Mouse (Mus musculus) CH12.LX (cell line): ENCODE results near the gene Slc12a5. TPM values are rescaled to one million over a fixed set of nuclear protein-coding genes. Genes with fewer than 3 reads are reported as not detected.
A peak's percentile ranks its signal among the peaks of the same experiment; 100 is the strongest.

Source experiments
- DNase-seq: peaks from one replicate; pipeline ENCODE4 v3.0.0-alpha.2; 2013; ENCODE audit errors: extremely low read depth
- H3K27ac ChIP-seq: 2 replicates; pipeline ENCODE4 v1.5.1; 2012; ENCODE audit warnings: low read depth, mild to moderate bottlenecking, control low read depth, moderate library complexity; ENCODE audit not compliant: insufficient read depth
- H3K27me3 ChIP-seq: replicated peaks from 2 replicates; pipeline ENCODE3; 2012; ENCODE audit warnings: inconsistent platforms
- H3K36me3 ChIP-seq, 2 experiments: replicated peaks in 1 of 2; 2 replicates each; pipeline versions ENCODE3 to v1.6.1; 2012; ENCODE audit warnings: inconsistent platforms in 1 of 2, low read length in 1 of 2, mild to moderate bottlenecking in 1 of 2, mixed read lengths in 1 of 2, moderate library complexity in 1 of 2; ENCODE audit not compliant: control insufficient read depth in 1 of 2, insufficient read depth in 1 of 2
- H3K4me1 ChIP-seq, 2 experiments: 2 replicates each; pipeline ENCODE4 v1.6.1; 2012; ENCODE audit warnings: inconsistent platforms in 1 of 2, moderate library complexity in 1 of 2; ENCODE audit not compliant: insufficient read depth in 2 of 2, control insufficient read depth in 1 of 2
- H3K4me2 ChIP-seq: 2 replicates; pipeline ENCODE4 v1.6.1; 2012; ENCODE audit warnings: low read depth, mild to moderate bottlenecking, control low read depth; ENCODE audit not compliant: poor library complexity, insufficient read depth, severe bottlenecking
- H3K4me3 ChIP-seq, 3 experiments: fragments of 150-350 bp in 1 of 3; sonication (generic) in 1 of 3; replicated peaks in 1 of 3; 2 replicates each; pipeline versions ENCODE3 to v1.5.1; 2011 to 2012; ENCODE audit warnings: low read depth in 2 of 3, low read length in 2 of 3, mild to moderate bottlenecking in 2 of 3, moderate library complexity in 2 of 3, control low read depth in 1 of 3, improper control_type of control experiment in 1 of 3, inconsistent platforms in 1 of 3, mixed read lengths in 1 of 3; ENCODE audit not compliant: poor library complexity in 1 of 3
- H3K79me2 ChIP-seq: replicated peaks from 2 replicates; pipeline ENCODE4 v1.6.1; 2012; ENCODE audit warnings: mild to moderate bottlenecking, moderate library complexity; ENCODE audit not compliant: control insufficient read depth, poor library complexity, insufficient read depth, severe bottlenecking; ENCODE audit errors: extremely low read depth
- H3K9ac ChIP-seq: 2 replicates; pipeline ENCODE4 v1.6.1; 2012; ENCODE audit warnings: low read depth, mild to moderate bottlenecking, control low read depth, moderate library complexity; ENCODE audit not compliant: insufficient read depth
- H3K9me3 ChIP-seq: replicated peaks from 2 replicates; pipeline ENCODE3; 2012; ENCODE audit warnings: low read length, inconsistent platforms, mixed read lengths
- CHD2 ChIP-seq: IDR thresholded peaks from 2 replicates; pipeline ENCODE4 v1.6.1; 2011; ENCODE audit warnings: low read length, improper control_type of control experiment
- CTCF ChIP-seq, 2 experiments: IDR thresholded peaks in 1 of 2; conservative IDR thresholded peaks in 1 of 2; 2 replicates each; pipeline ENCODE4 v1.5.1; 2011 to 2012; ENCODE audit warnings: low read depth in 2 of 2, low read length in 2 of 2, improper control_type of control experiment in 1 of 2, inconsistent platforms in 1 of 2, mild to moderate bottlenecking in 1 of 2, moderate library complexity in 1 of 2
- GABPA ChIP-seq: IDR thresholded peaks from 2 replicates; pipeline ENCODE4 v1.6.1; 2012; ENCODE audit warnings: low read depth, low read length, improper control_type of control experiment, inconsistent platforms; ENCODE audit not compliant: insufficient replicate concordance
- HCFC1 ChIP-seq: IDR thresholded peaks from 2 replicates; pipeline ENCODE4 v1.6.1; 2012; ENCODE audit warnings: low read depth, mild to moderate bottlenecking, inconsistent platforms, low read length, improper control_type of control experiment
- JUN ChIP-seq: IDR thresholded peaks from 2 replicates; pipeline ENCODE4 v1.6.1; 2011; ENCODE audit warnings: low read depth, mild to moderate bottlenecking, low read length, improper control_type of control experiment, moderate library complexity; ENCODE audit not compliant: insufficient read depth
- MAZ ChIP-seq: IDR thresholded peaks from 2 replicates; pipeline ENCODE4 v1.6.1; 2012; ENCODE audit warnings: low read depth, mild to moderate bottlenecking, inconsistent platforms, low read length, improper control_type of control experiment, moderate library complexity
- MXI1 ChIP-seq: IDR thresholded peaks from 2 replicates; pipeline ENCODE4 v1.6.1; 2011; ENCODE audit warnings: mild to moderate bottlenecking, low read depth, low read length, improper control_type of control experiment
- NRF1 ChIP-seq: IDR thresholded peaks from 2 replicates; pipeline ENCODE4 v1.6.1; 2014; ENCODE audit warnings: low read depth, mild to moderate bottlenecking, inconsistent platforms, low read length, improper control_type of control experiment, moderate library complexity
- RAD21 ChIP-seq: IDR thresholded peaks from 2 replicates; pipeline ENCODE4 v1.6.1; 2011; ENCODE audit warnings: low read depth, mild to moderate bottlenecking, low read length, improper control_type of control experiment, moderate library complexity
- RCOR1 ChIP-seq: conservative IDR thresholded peaks from 2 replicates; pipeline ENCODE4 v1.6.1; 2012; ENCODE audit warnings: low read depth, mild to moderate bottlenecking, inconsistent platforms, low read length, improper control_type of control experiment
- SIN3A ChIP-seq: IDR thresholded peaks from 2 replicates; pipeline ENCODE4 v1.6.1; 2012; ENCODE audit warnings: low read length, improper control_type of control experiment, inconsistent platforms
- SMC3 ChIP-seq: IDR thresholded peaks from 2 replicates; pipeline ENCODE4 v1.6.1; 2011; ENCODE audit warnings: low read depth, low read length, improper control_type of control experiment
- UBTF ChIP-seq: IDR thresholded peaks from 2 replicates; pipeline ENCODE4 v1.6.1; 2012; ENCODE audit warnings: low read depth, mild to moderate bottlenecking, inconsistent platforms, low read length, improper control_type of control experiment, moderate library complexity
- USF1 ChIP-seq: IDR thresholded peaks from 2 replicates; pipeline ENCODE4 v1.6.1; 2014; ENCODE audit warnings: low read depth, mild to moderate bottlenecking, inconsistent platforms, low read length, improper control_type of control experiment
- ZC3H11A ChIP-seq: IDR thresholded peaks from 2 replicates; pipeline ENCODE4 v1.6.1; 2012; ENCODE audit warnings: low read depth, mild to moderate bottlenecking, inconsistent platforms, low read length, improper control_type of control experiment
- ZNF384 ChIP-seq: IDR thresholded peaks from 2 replicates; pipeline ENCODE4 v1.6.1; 2012; ENCODE audit warnings: low read depth, low read length, improper control_type of control experiment, inconsistent platforms
- dilution Hi-C: fragments of 300-500 bp; cut with MboI; formaldehyde crosslinking; loops from 2 replicates; pipeline ENCODE4 v1.14.3; 2020; ENCODE audit warnings: low sequenced_read_pairs; ENCODE audit not compliant: extremely low pct_unique_long_range_greater_than_20kb, extremely low pct_ligation_motif_present
- in situ Hi-C: fragments of 300-500 bp; cut with MboI; formaldehyde crosslinking; loops from 3 replicates; pipeline ENCODE4 v1.14.3; 2019; ENCODE audit warnings: low sequenced_read_pairs, low pct_ligation_motif_present, low pct_unique_long_range_greater_than_20kb, mixed read lengths
- polyA plus RNA-seq: library from polyadenylated mRNA; unstranded; fragments of >175 nt; gene quantifications from 2 replicates; pipeline ENCODE4 v1.2.1, GENCODE M21; 2012; ENCODE audit warnings: low read depth; ENCODE audit not compliant: insufficient read length
- total RNA-seq, 2 experiments: library from RNA; depleted of rRNA; stranded (reverse); fragments of 300-350 nt in 1 of 2; fragments of >200 nt in 1 of 2; gene quantifications; 2 replicates each; pipeline ENCODE4 v1.2.3; 2012 to 2014

Gene Slc12a5
- total and polyA plus RNA-seq, 3 experiments = 0.05 to 0.83 (median 0.30) TPM

- DNase-seq = no peak
- peaks cover 22% of the 10 kb centered on the region for H3K9me3 ChIP-seq
- H3K4me3 ChIP-seq = no peak overlapping the region
- no peak overlapping the region for H3K4me2 ChIP-seq
- dilution Hi-C loops = no loop called here
- no peaks in the 10 kb centered on the region for H3K79me2 ChIP-seq
- H3K36me3 ChIP-seq = no peaks in the 10 kb centered on the region
- no peak for TF ChIP-seq RCOR1
- TF ChIP-seq CTCF (conservative IDR thresholded peaks at IDR 0.05 in 1 of 2, IDR thresholded peaks at IDR 0.05 in 1 of 2; ENCODE audit: low read depth in 2 of 2, low read length in 2 of 2) = peak; percentile 12 to 41; a peak in 2 of 4 replicates
- no peak overlapping the region for H3K9ac ChIP-seq
- peaks cover 4 to 11% of the 10 kb centered on the region in 2 experiments for H3K4me1 ChIP-seq
- peaks cover 80% of the 10 kb centered on the region for H3K27me3 ChIP-seq
- in situ Hi-C loops = loop anchor here (10.0 kb wide), 1 partner anchor 333 kb away; the partner anchor contains the start of gene Slc35c2
- H3K27ac ChIP-seq = no peak overlapping the region
Measured at GRCm38 (mm10) chr2:164951745-164952144, 8.9 kb upstream of the Slc12a5 start.

DNA sequence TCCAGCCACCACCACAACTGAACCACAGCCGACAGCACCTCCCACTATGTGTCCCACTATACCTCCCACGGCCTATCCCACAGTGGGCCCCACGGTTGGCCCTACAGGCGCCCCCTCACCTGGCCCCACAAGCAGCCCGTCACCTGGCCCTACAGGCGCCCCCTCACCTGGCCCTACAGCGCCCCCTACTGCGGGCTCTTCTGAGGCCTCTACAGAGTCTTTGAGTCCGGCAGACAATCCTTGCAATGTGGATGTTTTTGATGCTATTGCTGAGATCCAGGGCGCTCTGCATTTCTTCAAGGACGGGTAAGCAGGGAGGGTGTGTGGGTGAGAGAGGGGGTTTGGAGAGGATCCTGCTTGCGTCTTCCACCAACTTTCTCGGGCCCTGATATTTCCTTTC is 8.2 kb upstream of the Slc12a5 start:
- Histone ChIP-seq H3K27ac (no peak overlapping the region), H3K9ac (no peak overlapping the region), H3K27me3 (peaks cover 80% of the 10 kb centered on the region), H3K36me3 (no peaks in the 10 kb centered on the region), H3K4me2 (no peak overlapping the region), H3K4me3 (no peak overlapping the region), H3K4me1 (peaks cover 9 to 17% of the 10 kb centered on the region in 2 experiments), H3K9me3 (peaks cover 22% of the 10 kb centered on the region), H3K79me2 (no peaks in the 10 kb centered on the region)
- TF ChIP-seq HCFC1 (no peak), SMC3 (peak; percentile 18; the same call in 1 of the 2 replicates), CHD2 (no peak), RAD21 (peak; percentile 4; the same call in 1 of the 2 replicates), SIN3A (no peak), CTCF (conservative IDR thresholded peaks at IDR 0.05 in 1 of 2, IDR thresholded peaks at IDR 0.05 in 1 of 2; ENCODE audit: low read depth in 2 of 2, low read length in 2 of 2) (peak in 1 of 2 experiments; percentile 53; a peak in 2 of 4 replicates), ZC3H11A (no peak), ZNF384 (no peak), MAZ (no peak), JUN (no peak), MXI1 (no peak)
- in situ Hi-C loops (loop anchor here (10.0 kb wide), 1 partner anchor 332 kb away; the partner anchor contains the start of gene Slc35c2), dilution Hi-C loops (no loop called here)
- no peak for DNase-seq

DNA sequence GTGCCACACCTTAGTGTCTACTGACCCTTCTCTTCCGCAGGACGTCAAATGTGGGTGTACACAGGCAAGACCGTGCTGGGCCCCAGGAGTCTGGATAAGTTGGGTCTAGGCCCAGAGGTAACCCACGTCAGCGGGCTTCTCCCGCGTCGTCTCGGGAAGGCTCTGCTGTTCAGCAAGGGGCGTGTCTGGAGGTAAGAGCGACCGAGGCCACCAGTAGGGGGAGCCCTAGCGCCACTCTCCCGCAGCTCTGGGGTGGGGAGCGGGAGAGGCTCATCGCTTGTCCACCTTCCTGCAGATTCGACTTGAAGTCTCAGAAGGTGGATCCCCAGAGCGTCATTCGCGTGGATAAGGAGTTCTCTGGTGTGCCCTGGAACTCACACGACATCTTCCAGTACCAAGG is 7.4 kb upstream of the Slc12a5 start:
- DNase-seq = peak; percentile 71
- dilution Hi-C loops (no loop called here), in situ Hi-C loops (loop anchor here (10.0 kb wide), 1 partner anchor 332 kb away; the partner anchor contains the start of gene Slc35c2)
- Histone ChIP-seq H3K27me3 (peaks cover 81% of the 10 kb centered on the region), H3K36me3 (no peaks in the 10 kb centered on the region), H3K9me3 (peaks cover 27% of the 10 kb centered on the region), H3K4me1 (peaks cover 9 to 13% of the 10 kb centered on the region in 2 experiments), H3K9ac (no peak overlapping the region), H3K79me2 (no peaks in the 10 kb centered on the region), H3K4me2 (no peak overlapping the region), H3K4me3 (no peak overlapping the region), H3K27ac (no peak overlapping the region)
- TF ChIP-seq UBTF (no peak), CTCF (conservative IDR thresholded peaks at IDR 0.05 in 1 of 2, IDR thresholded peaks at IDR 0.05 in 1 of 2; ENCODE audit: low read depth in 2 of 2, low read length in 2 of 2) (peak; percentile 62 to 86), SMC3 (peak; percentile 59), USF1 (no peak), GABPA (no peak), NRF1 (no peak), RAD21 (peak; percentile 80), MAZ (peak; percentile 72; the same call in 1 of the 2 replicates)
